ENCODE assay signal across 7 mouse cellular contexts in the genomic region with DNA sequence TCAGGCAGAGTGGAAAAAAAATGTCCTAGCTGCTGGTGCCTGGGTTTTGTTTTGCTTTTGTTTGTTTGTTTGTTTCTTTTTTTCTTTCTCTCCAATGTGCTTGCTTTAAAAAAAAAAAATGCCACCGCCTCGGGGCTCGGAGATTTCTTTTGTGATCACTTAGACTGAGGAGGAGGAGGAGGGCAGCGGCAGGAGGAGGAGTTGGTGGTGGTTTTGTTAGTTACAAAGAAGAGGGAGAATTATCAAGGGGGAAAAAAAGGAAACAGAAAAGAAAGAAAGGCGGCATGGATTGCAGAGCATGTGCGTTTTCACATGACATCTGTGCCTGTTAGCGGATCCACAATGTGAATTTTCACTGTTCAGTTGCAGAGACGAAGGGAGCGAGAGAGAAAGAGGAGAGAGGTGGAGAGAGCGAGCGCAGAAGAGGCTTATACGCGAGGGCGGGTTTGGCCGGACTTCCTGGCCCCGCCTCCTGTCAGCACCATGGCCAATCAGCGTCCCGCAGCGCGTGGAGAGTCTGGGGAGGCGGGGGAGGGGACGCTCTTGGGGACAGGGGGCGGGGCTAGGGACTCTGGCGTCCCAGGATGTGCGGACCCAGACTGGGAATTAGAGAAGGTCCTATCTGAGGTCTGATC. TPM values are rescaled to one million over a fixed set of nuclear protein-coding genes. Genes with fewer than 3 reads are reported as not detected.
DNase-seq lines count a peak whose midpoint lies in the region; ATAC-seq and TF ChIP-seq lines count a peak whose summit lies in the region.

Gene Rorb (minus strand): TSS at position 404 of the 635 bp plus-strand sequence.

- intact Hi-C loops in left cerebral cortex, postnatal 25 days (cut with DNase I), result loop anchor here (5.0 kb wide), 1 partner anchor 239 kb away; no protein-coding TSS in a partner anchor

- peaks cover 46% of the 10 kb centered on the region for H3K27me3 ChIP-seq in embryonic facial prominence, embryonic 10.5 days (replicated peaks; ENCODE audit: low read depth, poor library complexity, severe bottlenecking)
- peaks cover 18% of the 10 kb centered on the region for H3K27me3 ChIP-seq in intestine, postnatal 0 days (replicated peaks; ENCODE audit: control insufficient read depth, insufficient read depth, low read length)
- H3K27me3 ChIP-seq in midbrain, embryonic 10.5 days (ENCODE audit: low read depth, poor library complexity, severe bottlenecking), result peaks cover 51% of the 10 kb centered on the region
- H3K27me3 ChIP-seq in small intestine, adult 2 months (ENCODE audit: control insufficient read depth, insufficient read depth, low read length), result peaks cover 2% of the 10 kb centered on the region; the same call in 1 of the 2 replicates

- TF ChIP-seq POLR2A in small intestine, adult 2 months (IDR thresholded peaks at IDR 0.05; ENCODE audit: low read depth, low read length), result no peak

- no peaks in the 10 kb centered on the region for H3K36me3 ChIP-seq in embryonic facial prominence, embryonic 10.5 days (replicated peaks)
- H3K36me3 ChIP-seq in intestine, postnatal 0 days (ENCODE audit: control insufficient read depth, insufficient read depth), result no peaks in the 10 kb centered on the region
- H3K36me3 ChIP-seq in midbrain, embryonic 10.5 days, result no peaks in the 10 kb centered on the region
- no peaks in the 10 kb centered on the region for H3K36me3 ChIP-seq in small intestine, adult 2 months (ENCODE audit: control insufficient read depth, insufficient read depth, low read length)

- H3K9ac ChIP-seq in intestine, postnatal 0 days (ENCODE audit: low read depth, low read length), result 0 out of 2 replicates have a peak within 1 kb of the TSS, but pooled peaks have one; percentile 17

- peaks cover 16% of the 10 kb centered on the region for H3K4me1 ChIP-seq in embryonic facial prominence, embryonic 10.5 days
- H3K4me1 ChIP-seq in intestine, postnatal 0 days (replicated peaks; ENCODE audit: control insufficient read depth, insufficient read depth, low read length), result peaks cover 4% of the 10 kb centered on the region; the same call in 1 of the 2 replicates
- peaks cover 32% of the 10 kb centered on the region for H3K4me1 ChIP-seq in midbrain, embryonic 10.5 days
- 0 out of 2 replicates have a peak, but pooled peaks cover 6% of the 10 kb centered on the region for H3K4me1 ChIP-seq in small intestine, adult 2 months (ENCODE audit: control insufficient read depth, insufficient read depth, insufficient read length, low read length)

- peak within 1 kb of the TSS; percentile 71 for H3K27ac ChIP-seq in embryonic facial prominence, embryonic 10.5 days (replicated peaks)
- H3K27ac ChIP-seq in intestine, postnatal 0 days (ENCODE audit: low read depth, low read length), result no peak within 1 kb of the TSS
- peak within 1 kb of the TSS; percentile 81 for H3K27ac ChIP-seq in midbrain, embryonic 10.5 days (replicated peaks)
- no peak within 1 kb of the TSS for H3K27ac ChIP-seq in small intestine, adult 2 months (ENCODE audit: insufficient read depth, low read depth, low read length)

- no peaks in the 10 kb centered on the region for H3K9me3 ChIP-seq in embryonic facial prominence, embryonic 10.5 days
- no peaks in the 10 kb centered on the region for H3K9me3 ChIP-seq in intestine, postnatal 0 days (ENCODE audit: control insufficient read depth)
- no peaks in the 10 kb centered on the region for H3K9me3 ChIP-seq in midbrain, embryonic 10.5 days (replicated peaks)

- H3K4me3 ChIP-seq in embryonic facial prominence, embryonic 10.5 days, result peak within 1 kb of the TSS; percentile 65
- peak within 1 kb of the TSS; percentile 48 for H3K4me3 ChIP-seq in intestine, postnatal 0 days (ENCODE audit: low read depth, low read length)
- peak within 1 kb of the TSS; percentile 60 for H3K4me3 ChIP-seq in midbrain, embryonic 10.5 days
- H3K4me3 ChIP-seq in small intestine, adult 2 months (ENCODE audit: low read depth, low read length), result peak within 1 kb of the TSS; percentile 39

- WGBS in embryonic facial prominence, embryonic 10.5 days, result under 1% methylated on average over 25 of the region's 25 CpGs
- under 1% methylated on average over 25 of the region's 25 CpGs for WGBS in intestine, postnatal 0 days
- WGBS in midbrain, embryonic 10.5 days, result under 1% methylated on average over 25 of the region's 25 CpGs
- under 1% methylated on average over 25 of the region's 25 CpGs for WGBS in small intestine, adult 2 months

- no peak for TF ChIP-seq CTCF in intestine, postnatal 0 days (IDR thresholded peaks at IDR 0.05; ENCODE audit: low read depth)
- no peak for TF ChIP-seq CTCF in small intestine, adult 2 months (IDR thresholded peaks at IDR 0.05; ENCODE audit: extremely low read depth, insufficient read length, insufficient replicate concordance, low read depth, low read length)

- DNase-seq in adrenal gland, postnatal 4 days (ENCODE audit: low spot score in 2 of 2), result peak; percentile 57 to 69
- peak; percentile 93 for DNase-seq in embryonic facial prominence, embryonic 10.5 days (ENCODE audit: low spot score)
- DNase-seq in heart, adult 11 months, result peak; percentile 97
- peak; percentile 86 to 92 for DNase-seq in left cerebral cortex, postnatal 25 days (ENCODE audit: low spot score in 2 of 2)
- peak; percentile 92 for DNase-seq in midbrain, embryonic 10.5 days (ENCODE audit: low spot score)

- ATAC-seq in intestine, postnatal 0 days, result peak; percentile 97

- peak within 1 kb of the TSS; percentile 85 for H3K4me2 ChIP-seq in intestine, postnatal 0 days (replicated peaks; ENCODE audit: low read depth)

RNA-seq across cellular contexts. Expression of gene Rorb, which starts in this region (rescaled TPM):
- 1 to 10 TPM in 1 of 2 experiments, under 1 TPM in 1; 0.96 to 1.1 TPM for total RNA-seq in adrenal gland, postnatal 4 days (2021)
- 1.1 and 2.3 TPM in 2 replicates for polyA plus RNA-seq in embryonic facial prominence, embryonic 10.5 days (2016; fragmentation: Nextera tagmentation; extraction: Ambion mirVana)
- polyA plus RNA-seq in intestine, postnatal 0 days (2015; fragmentation: Nextera tagmentation; extraction: Ambion mirVana), result 0.12 and 0.17 TPM in 2 replicates
- 10 to 100 TPM; 55.5 to 58.0 TPM for total RNA-seq in left cerebral cortex, postnatal 25 days (2021)
- 1.5 and 3.2 TPM in 2 replicates for polyA plus RNA-seq in midbrain, embryonic 10.5 days (2016; fragmentation: Nextera tagmentation; extraction: Ambion mirVana)
- 0.04 TPM in 1 of 2 replicates, not detected in the other for polyA plus RNA-seq in small intestine, adult 2 months (2012; rRNA removed)

Comparison
In these comparisons a context has a peak if more than half of its experiments do, and no peak if none do; other contexts are left out.
1. RNA of gene Rorb (total RNA-seq): 55.5 to 58.0 TPM in left cerebral cortex, postnatal 25 days; 0.96 to 1.1 TPM in adrenal gland, postnatal 4 days; every median in the first group is over 10 times any median in the second.
2. Peak in ATAC-seq, H3K4me3 ChIP-seq, H3K9ac ChIP-seq and H3K4me2 ChIP-seq in intestine, postnatal 0 days; RNA of the gene not detected or under 1 TPM.
3. H3K27ac ChIP-seq: peak in embryonic facial prominence, embryonic 10.5 days (single experiment) and midbrain, embryonic 10.5 days (single experiment); none in intestine, postnatal 0 days (single experiment) and small intestine, adult 2 months (single experiment).
4. Peak in every context shown above with its lines, with median percentiles within 50 percentile points of each other: DNase-seq and H3K4me3 ChIP-seq.